Mouse (Mus musculus): ENCODE measurements around the gene Gm13691. TPM values are rescaled to one million over a fixed set of nuclear protein-coding genes. Genes with fewer than 3 reads are reported as not detected.

Gene Gm13691
- total and polyA plus RNA-seq, 2 experiments from 2014 or later, result not detected

DNA sequence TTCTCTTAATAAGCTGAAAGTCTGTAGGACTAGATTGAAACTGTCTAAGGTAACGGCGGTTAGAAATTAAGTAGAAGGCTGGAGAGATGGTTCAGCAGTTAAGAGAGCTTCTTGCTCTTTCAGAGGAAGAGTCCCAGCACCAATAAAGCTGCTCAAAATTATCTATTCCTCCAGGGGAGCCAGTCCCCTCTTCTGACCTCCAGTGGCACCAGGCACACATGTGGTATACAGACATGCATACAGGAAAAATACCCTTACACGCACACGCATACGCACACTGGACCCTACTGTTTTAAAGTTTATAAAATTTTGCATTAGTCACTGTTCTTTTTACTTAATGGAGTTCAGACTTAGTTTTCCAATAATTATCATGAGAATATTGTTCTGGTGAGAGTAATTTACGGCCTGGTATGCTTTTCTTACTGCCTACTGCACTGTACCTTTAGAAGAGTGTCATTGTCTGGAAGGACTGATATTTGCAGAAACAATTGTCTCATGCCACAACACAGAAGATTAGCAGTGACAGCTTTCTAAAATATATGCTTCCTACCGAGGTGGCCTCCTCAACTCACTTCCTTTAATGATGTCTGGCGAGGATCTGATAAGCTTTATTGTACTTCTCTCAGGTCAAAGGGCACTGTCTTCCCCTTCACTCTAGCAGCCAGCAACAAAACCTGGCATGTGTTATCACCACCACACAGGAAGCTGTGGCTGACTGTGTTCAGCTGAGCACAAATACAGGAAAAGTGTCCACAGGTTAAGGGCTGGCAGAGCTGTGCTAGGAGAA is 29.4 kb downstream of the Gm13691 start:
- no peak overlapping the region for H3K9ac ChIP-seq (replicated peaks; ENCODE audit: low read length)
- no peaks in the 10 kb centered on the region for H3K9me3 ChIP-seq (ENCODE audit: low read length)
- H3K4me3 ChIP-seq (ENCODE audit: low read length), result no peak overlapping the region
- DNase-seq (ENCODE audit: low spot score), result no peak
- no peaks in the 10 kb centered on the region for H3K27me3 ChIP-seq (ENCODE audit: insufficient read depth, low read length)
- H3K4me1 ChIP-seq (ENCODE audit: insufficient read depth, low read length), result no peaks in the 10 kb centered on the region; the same call in 1 of the 2 replicates
- 78% methylated on average over 8 of the region's 8 CpGs for WGBS
- H3K4me2 ChIP-seq (ENCODE audit: low read depth, low read length), result no peak overlapping the region
- TF ChIP-seq CTCF (IDR thresholded peaks at IDR 0.05; ENCODE audit: low read depth), result no peak
- ATAC-seq, result no peak
- H3K36me3 ChIP-seq (ENCODE audit: insufficient read depth, low read length), result no peaks in the 10 kb centered on the region
- no peak overlapping the region for H3K27ac ChIP-seq

- Histone ChIP-seq H3K27me3 (ENCODE audit: insufficient read depth, low read length) (no peaks in the 10 kb centered on the region), H3K9ac (replicated peaks; ENCODE audit: low read length) (no peak overlapping the region), H3K36me3 (ENCODE audit: insufficient read depth, low read length) (no peaks in the 10 kb centered on the region), H3K27ac (no peak overlapping the region), H3K4me1 (ENCODE audit: insufficient read depth, low read length) (no peaks in the 10 kb centered on the region; the same call in 1 of the 2 replicates), H3K4me3 (ENCODE audit: low read length) (no peak overlapping the region), H3K9me3 (ENCODE audit: low read length) (no peaks in the 10 kb centered on the region), H3K4me2 (ENCODE audit: low read depth, low read length) (no peak overlapping the region)
- TF ChIP-seq CTCF (IDR thresholded peaks at IDR 0.05; ENCODE audit: low read depth), result no peak
- ATAC-seq (no peak), DNase-seq (ENCODE audit: low spot score) (no peak)
- WGBS, result 59% methylated on average over 2 of the region's 2 CpGs
These were observed 31.6 kb downstream of the Gm13691 start for GRCm38 (mm10) chr2:84021930-84022329.

- Histone ChIP-seq H3K4me2 (ENCODE audit: low read depth, low read length) (no peak overlapping the region), H3K9me3 (ENCODE audit: low read length) (no peaks in the 10 kb centered on the region), H3K27me3 (ENCODE audit: insufficient read depth, low read length) (no peaks in the 10 kb centered on the region), H3K27ac (no peak overlapping the region), H3K9ac (replicated peaks; ENCODE audit: low read length) (no peak overlapping the region), H3K36me3 (ENCODE audit: insufficient read depth, low read length) (no peaks in the 10 kb centered on the region), H3K4me3 (ENCODE audit: low read length) (no peak overlapping the region), H3K4me1 (ENCODE audit: insufficient read depth, low read length) (no peaks in the 10 kb centered on the region; the same call in 1 of the 2 replicates)
- ATAC-seq (no peak), DNase-seq (ENCODE audit: low spot score) (no peak)
- WGBS, result 84% methylated on average over 2 of the region's 2 CpGs
- TF ChIP-seq CTCF (IDR thresholded peaks at IDR 0.05; ENCODE audit: low read depth), result no peak
These were observed 32.6 kb downstream of the Gm13691 start for GRCm38 (mm10) chr2:84022905-84023304.

DNA sequence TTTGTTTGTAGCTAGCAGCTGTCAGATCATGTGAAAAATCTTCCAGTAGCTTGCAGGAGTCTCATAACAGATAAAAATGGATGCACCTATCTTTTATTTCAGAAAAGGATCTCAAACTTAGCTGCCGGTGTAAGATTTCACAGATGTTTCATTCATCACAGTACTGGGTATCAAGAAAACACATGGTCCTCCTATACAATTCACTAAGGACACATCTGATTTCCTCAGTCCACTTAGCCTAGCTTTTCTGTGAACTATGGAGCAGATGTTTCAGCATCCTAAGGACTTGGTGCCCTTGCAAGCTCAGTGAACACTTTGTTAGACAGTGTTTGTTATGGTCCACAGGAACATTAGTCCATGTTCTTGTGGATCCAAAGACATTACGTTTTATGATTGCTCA is 33.0 kb downstream of the Gm13691 start:
- Histone ChIP-seq H3K27me3 (ENCODE audit: insufficient read depth, low read length) (no peaks in the 10 kb centered on the region), H3K4me1 (ENCODE audit: insufficient read depth, low read length) (no peaks in the 10 kb centered on the region; the same call in 1 of the 2 replicates), H3K4me3 (ENCODE audit: low read length) (no peak overlapping the region), H3K9me3 (ENCODE audit: low read length) (no peaks in the 10 kb centered on the region), H3K27ac (no peak overlapping the region), H3K4me2 (ENCODE audit: low read depth, low read length) (no peak overlapping the region), H3K9ac (replicated peaks; ENCODE audit: low read length) (no peak overlapping the region), H3K36me3 (ENCODE audit: insufficient read depth, low read length) (no peaks in the 10 kb centered on the region)
- TF ChIP-seq CTCF (IDR thresholded peaks at IDR 0.05; ENCODE audit: low read depth), result no peak
- DNase-seq (ENCODE audit: low spot score) (no peak), ATAC-seq (no peak)
- 83% methylated on average over 2 of the region's 2 CpGs for WGBS

GRCm38 (mm10) chr2:84025217-84025616 is 34.9 kb downstream of the Gm13691 start:
- Histone ChIP-seq H3K36me3 (ENCODE audit: insufficient read depth, low read length) (no peaks in the 10 kb centered on the region), H3K4me3 (ENCODE audit: low read length) (no peak overlapping the region), H3K4me2 (ENCODE audit: low read depth, low read length) (no peak overlapping the region), H3K27me3 (ENCODE audit: insufficient read depth, low read length) (no peaks in the 10 kb centered on the region), H3K9me3 (ENCODE audit: low read length) (no peaks in the 10 kb centered on the region), H3K27ac (no peak overlapping the region), H3K9ac (replicated peaks; ENCODE audit: low read length) (no peak overlapping the region), H3K4me1 (ENCODE audit: insufficient read depth, low read length) (no peaks in the 10 kb centered on the region)
- 41% methylated on average over 4 of the region's 4 CpGs for WGBS
- ATAC-seq (no peak), DNase-seq (ENCODE audit: low spot score) (peak; percentile 28)
- TF ChIP-seq CTCF (IDR thresholded peaks at IDR 0.05; ENCODE audit: low read depth), result no peak

DNA sequence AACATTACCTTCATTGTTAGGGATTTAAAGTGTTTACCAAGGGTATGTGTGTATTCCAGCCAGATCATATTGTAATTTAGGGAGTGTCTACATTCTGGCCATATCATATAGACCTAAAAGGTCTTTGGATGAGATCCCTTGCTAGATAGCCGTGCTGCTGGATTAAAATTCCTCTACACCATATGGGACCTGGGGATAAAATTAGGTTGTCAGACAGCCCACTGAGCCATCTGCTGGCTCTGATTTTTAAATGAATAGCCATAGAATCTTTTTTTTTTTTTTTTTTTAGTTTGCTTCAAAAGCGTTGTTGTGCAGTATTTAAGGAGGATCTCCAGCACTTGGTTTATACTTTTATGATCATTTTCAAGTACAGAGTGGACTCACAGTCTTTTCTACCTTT is 42.2 kb downstream of the Gm13691 start:
- Histone ChIP-seq H3K27me3 (ENCODE audit: insufficient read depth, low read length) (no peaks in the 10 kb centered on the region), H3K9me3 (ENCODE audit: low read length) (no peaks in the 10 kb centered on the region), H3K4me1 (ENCODE audit: insufficient read depth, low read length) (no peaks in the 10 kb centered on the region), H3K4me3 (ENCODE audit: low read length) (no peak overlapping the region), H3K27ac (no peak overlapping the region), H3K9ac (replicated peaks; ENCODE audit: low read length) (no peak overlapping the region), H3K36me3 (ENCODE audit: insufficient read depth, low read length) (no peaks in the 10 kb centered on the region), H3K4me2 (ENCODE audit: low read depth, low read length) (no peak overlapping the region)
- no peak for ATAC-seq
- no peak for DNase-seq (ENCODE audit: low spot score)
- TF ChIP-seq CTCF (IDR thresholded peaks at IDR 0.05; ENCODE audit: low read depth), result no peak
- WGBS, result 75% methylated on average over 2 of the region's 2 CpGs

- Histone ChIP-seq H3K4me1 (ENCODE audit: insufficient read depth, low read length) (no peaks in the 10 kb centered on the region), H3K27me3 (ENCODE audit: insufficient read depth, low read length) (no peaks in the 10 kb centered on the region), H3K36me3 (ENCODE audit: insufficient read depth, low read length) (no peaks in the 10 kb centered on the region), H3K27ac (no peak overlapping the region), H3K9me3 (ENCODE audit: low read length) (no peaks in the 10 kb centered on the region), H3K4me2 (ENCODE audit: low read depth, low read length) (no peak overlapping the region), H3K4me3 (ENCODE audit: low read length) (no peak overlapping the region), H3K9ac (replicated peaks; ENCODE audit: low read length) (no peak overlapping the region)
- 88% methylated on average over 4 of the region's 4 CpGs for WGBS
- TF ChIP-seq CTCF (IDR thresholded peaks at IDR 0.05; ENCODE audit: low read depth), result no peak
- no peak for DNase-seq (ENCODE audit: low spot score)
- ATAC-seq, result no peak
These were observed 45.6 kb downstream of the Gm13691 start for GRCm38 (mm10) chr2:84035997-84036396.
